Mouse (Mus musculus) liver, postnatal 0 days (tissue): ENCODE results near the gene Gm20388.

ENCODE experiments used
- CTCF ChIP-seq: sonication (generic); IDR thresholded peaks from 2 replicates; pipeline ENCODE4 v1.5.1; 2016; ENCODE audit warnings: antibody characterized with exemption, low read depth
- EP300 ChIP-seq: IDR thresholded peaks from 2 replicates; pipeline ENCODE4 v1.6.1; 2016; ENCODE audit warnings: antibody characterized with exemption, low read depth, mild to moderate bottlenecking

DNA sequence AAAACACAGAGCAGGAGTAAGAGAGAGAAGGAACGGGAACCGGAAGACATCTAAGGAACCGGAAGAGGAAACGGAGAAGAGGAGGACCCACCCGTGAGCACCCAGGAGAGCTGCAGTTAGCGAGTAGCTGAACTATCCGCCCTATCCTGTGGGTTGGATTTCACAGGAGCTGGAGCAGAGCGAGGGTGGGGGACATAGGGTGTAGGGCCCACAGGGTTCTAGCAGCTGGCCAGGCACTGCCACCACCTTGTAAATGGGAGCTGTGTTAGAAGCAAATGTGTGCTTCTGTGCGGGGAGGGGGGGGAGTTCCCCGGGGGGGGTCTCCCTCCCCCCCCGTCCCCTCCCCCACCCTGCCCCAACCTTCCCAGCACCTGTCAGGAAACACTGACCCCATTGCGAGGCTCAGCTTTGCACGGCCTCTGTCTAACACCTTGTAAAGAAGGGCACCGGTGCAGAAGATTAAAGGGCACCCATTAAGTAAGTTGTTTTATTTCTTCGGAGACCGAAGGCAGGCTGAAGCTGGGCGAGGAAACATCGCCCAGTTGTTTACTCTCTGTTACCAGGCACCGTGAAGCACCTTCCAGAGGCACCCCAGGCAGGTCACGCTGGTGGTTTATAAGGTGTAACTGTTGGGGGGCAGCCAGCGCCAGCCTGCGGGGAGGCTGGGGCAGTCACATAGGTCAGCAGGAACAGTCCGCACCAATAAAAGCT is 1573.6 kb downstream of the Gm20388 start:
- TF ChIP-seq CTCF (no peak), EP300 (no peak)
